Mouse (Mus musculus) liver, adult (tissue): ENCODE measurements around the gene Lmo2.

Source experiments
- GATA4 ChIP-seq: IDR thresholded peaks from 2 replicates; pipeline ENCODE4 v1.6.1; 2014; ENCODE audit warnings: mild to moderate bottlenecking, low read length; ENCODE audit not compliant: insufficient replicate concordance

The Lmo2 gene

GRCm38 (mm10) chr2:103957649-103958546, at the start of gene Lmo2:
TSS of gene Lmo2 (plus strand) at chr2:103957986.
- no peak for TF ChIP-seq GATA4

GRCm38 (mm10) chr2:103910601-103911000, 47.2 kb upstream of the Lmo2 start:
- no peak for TF ChIP-seq GATA4

GRCm38 (mm10) chr2:103912481-103913251, 45.1 kb upstream of the Lmo2 start:
- TF ChIP-seq GATA4 = no peak

GRCm38 (mm10) chr2:103913252-103913650, 44.5 kb upstream of the Lmo2 start:
- TF ChIP-seq GATA4 = no peak

- TF ChIP-seq GATA4 = no peak
These were observed 41.7 kb upstream of the Lmo2 start for GRCm38 (mm10) chr2:103916069-103916468.

- TF ChIP-seq GATA4 = no peak
These were observed 40.4 kb upstream of the Lmo2 start for GRCm38 (mm10) chr2:103917375-103917774.

GRCm38 (mm10) chr2:103918375-103918774, 39.4 kb upstream of the Lmo2 start:
- TF ChIP-seq GATA4 = no peak

GRCm38 (mm10) chr2:103919488-103919887, 38.3 kb upstream of the Lmo2 start:
- TF ChIP-seq GATA4 = no peak

GRCm38 (mm10) chr2:103926586-103927113, 31.1 kb upstream of the Lmo2 start:
- TF ChIP-seq GATA4 = no peak

- no peak for TF ChIP-seq GATA4
These were observed 30.1 kb upstream of the Lmo2 start for GRCm38 (mm10) chr2:103927610-103928145.

- no peak for TF ChIP-seq GATA4
These were observed 27.3 kb upstream of the Lmo2 start for GRCm38 (mm10) chr2:103930306-103931019.

GRCm38 (mm10) chr2:103931511-103931911, 26.3 kb upstream of the Lmo2 start:
- no peak for TF ChIP-seq GATA4

- TF ChIP-seq GATA4 = no peak
These were observed 25.8 kb upstream of the Lmo2 start for GRCm38 (mm10) chr2:103932025-103932424.

- TF ChIP-seq GATA4 = no peak
These were observed 25.3 kb upstream of the Lmo2 start for GRCm38 (mm10) chr2:103932480-103932879.

GRCm38 (mm10) chr2:103934270-103934669, 23.5 kb upstream of the Lmo2 start:
- TF ChIP-seq GATA4 = no peak
